Mouse (Mus musculus): Measurements from ENCODE around the gene Epn3. TPM values are rescaled to one million over a fixed set of nuclear protein-coding genes. Genes with fewer than 3 reads are reported as not detected.

The Epn3 gene
- polyA plus RNA-seq, 1 experiment from 2014 or later: 34.5 TPM

DNA sequence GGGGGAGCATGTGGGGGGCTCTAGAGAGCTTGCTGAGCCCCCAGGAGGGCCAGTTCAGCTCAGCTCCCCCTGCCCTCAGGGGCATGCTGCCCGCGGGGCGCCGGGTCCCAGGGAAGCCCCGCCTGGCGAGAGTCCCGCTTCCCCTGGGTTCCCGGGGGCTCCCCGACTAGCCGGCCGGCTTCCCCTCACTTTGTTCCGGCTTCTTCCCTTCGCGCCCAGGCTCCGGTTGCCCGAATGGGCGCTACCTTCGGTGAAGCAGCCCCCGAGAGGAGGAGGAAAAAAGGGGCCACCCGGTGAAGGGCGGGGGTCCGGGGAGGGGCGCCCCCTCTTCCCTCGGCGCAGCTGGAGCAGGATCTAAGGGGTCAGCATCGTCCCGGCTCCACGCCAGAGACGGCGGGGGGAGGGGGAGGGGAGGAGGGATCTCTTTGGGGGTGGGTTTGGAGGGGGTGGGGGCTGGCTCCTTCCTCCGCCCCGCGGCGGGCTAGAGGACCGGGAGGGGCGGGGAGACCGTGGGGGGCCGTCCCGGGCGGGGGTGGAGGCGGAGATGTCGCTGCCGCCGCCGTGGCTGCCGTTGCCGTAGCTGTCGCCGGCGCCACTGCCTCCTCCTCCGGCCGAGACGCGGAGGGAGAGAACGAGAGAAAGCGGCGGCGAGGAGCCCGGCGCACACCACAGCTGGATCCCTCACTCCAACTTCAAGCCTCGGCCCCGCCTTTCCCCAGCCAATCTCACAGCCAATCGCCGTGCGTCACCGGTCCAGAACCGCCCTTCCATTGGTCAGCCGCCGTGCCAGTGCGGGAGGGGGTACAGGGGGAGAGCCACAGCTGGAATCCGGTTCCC is 25.8 kb downstream of the Epn3 start, which contains the start of gene Cacna1g:
Gene Cacna1g (minus strand): TSS at position 492 of the 837 bp plus-strand sequence.
- Histone ChIP-seq H3K4me3 (ENCODE audit: low read depth, low read length) (peak within 1 kb of the TSS; percentile 53), H3K4me1 (ENCODE audit: insufficient read depth, low read depth, low read length) (peaks cover 18% of the 10 kb centered on the region), H3K4me2 (replicated peaks; ENCODE audit: low read depth, low read length) (peak within 1 kb of the TSS; percentile 85), H3K27ac (ENCODE audit: low read length) (no peak within 1 kb of the TSS), H3K36me3 (ENCODE audit: insufficient read depth, low read length) (no peaks in the 10 kb centered on the region), H3K9ac (replicated peaks; ENCODE audit: low read depth) (peak within 1 kb of the TSS; percentile 52), H3K9me3 (ENCODE audit: low read length) (no peaks in the 10 kb centered on the region), H3K27me3 (replicated peaks; ENCODE audit: insufficient read depth, low read length) (peaks cover 20% of the 10 kb centered on the region)
- TF ChIP-seq CTCF (IDR thresholded peaks at IDR 0.05): no peak
- no peak for TF ChIP-seq EP300 (IDR thresholded peaks at IDR 0.05)
- DNase-seq (ENCODE audit: low spot score): peak; percentile 93
- peak; percentile 94 for ATAC-seq
- WGBS: under 1% methylated on average over 33 of the region's 71 CpGs

DNA sequence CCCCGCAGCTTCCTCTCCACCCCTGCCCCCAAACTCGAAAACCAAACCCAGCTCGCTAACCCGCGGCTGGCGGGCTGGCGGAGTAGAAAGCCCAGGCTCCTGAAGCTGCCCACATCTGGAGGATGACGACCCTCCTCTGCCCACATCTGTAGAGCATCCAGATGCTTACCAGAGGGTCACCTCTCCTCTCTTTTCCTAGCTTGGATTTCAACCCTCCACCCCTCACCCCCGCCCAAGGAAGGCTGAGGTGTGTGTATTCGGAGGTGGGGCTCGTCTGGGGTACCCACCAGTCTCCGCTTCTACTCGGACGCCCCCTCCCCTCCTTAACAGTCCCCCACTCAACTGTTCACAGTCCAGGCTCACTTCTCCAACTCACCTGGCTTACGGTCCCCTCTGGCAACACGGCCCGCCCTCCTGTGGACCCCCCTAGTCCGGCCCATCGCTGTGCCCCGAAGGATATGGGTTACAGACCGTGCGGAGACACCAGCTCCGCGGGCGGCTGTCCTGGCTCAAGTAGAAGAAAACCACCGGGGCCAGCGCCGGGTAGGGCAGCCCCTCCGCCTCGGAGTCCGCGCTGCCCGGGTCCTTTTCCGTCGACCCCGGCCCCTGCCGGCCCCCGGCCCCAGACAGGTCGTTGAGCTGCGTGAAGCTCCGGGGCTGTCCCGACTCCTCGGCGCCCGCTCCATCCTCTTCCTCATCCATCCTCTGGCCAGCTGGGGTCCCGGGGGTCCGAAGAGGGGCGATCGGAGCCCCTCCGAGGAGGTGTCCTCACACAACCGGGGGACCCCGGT is 26.7 kb downstream of the Epn3 start:
- TF ChIP-seq CTCF (IDR thresholded peaks at IDR 0.05) (no peak), EP300 (IDR thresholded peaks at IDR 0.05) (no peak)
- no peak for DNase-seq (ENCODE audit: low spot score)
- Histone ChIP-seq H3K9ac (replicated peaks; ENCODE audit: low read depth) (peak overlapping the region; percentile 52), H3K9me3 (ENCODE audit: low read length) (no peaks in the 10 kb centered on the region), H3K36me3 (ENCODE audit: insufficient read depth, low read length) (no peaks in the 10 kb centered on the region), H3K4me1 (ENCODE audit: insufficient read depth, low read depth, low read length) (peaks cover 20% of the 10 kb centered on the region), H3K27ac (ENCODE audit: low read length) (no peak overlapping the region), H3K27me3 (replicated peaks; ENCODE audit: insufficient read depth, low read length) (peaks cover 20% of the 10 kb centered on the region), H3K4me3 (ENCODE audit: low read depth, low read length) (peak overlapping the region; percentile 53), H3K4me2 (replicated peaks; ENCODE audit: low read depth, low read length) (peak overlapping the region; percentile 85)
- WGBS: 2% methylated on average over 40 of the region's 52 CpGs
- ATAC-seq: no peak

DNA sequence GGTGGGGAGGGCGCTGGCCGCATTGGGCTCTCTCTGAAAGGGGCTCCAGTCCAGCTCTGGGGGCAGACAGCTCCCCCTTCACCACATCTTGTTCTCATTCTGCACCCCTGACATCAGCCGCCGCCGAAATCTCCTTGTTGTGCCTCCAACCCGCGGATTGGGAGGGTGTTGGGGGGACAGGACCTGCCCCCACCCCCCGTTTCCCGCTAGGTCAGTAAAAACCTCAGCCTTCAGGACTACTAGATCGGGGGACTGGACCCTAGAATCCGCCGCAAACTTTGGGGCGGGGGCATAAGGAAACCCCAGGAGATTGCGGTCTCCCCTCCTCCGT is 27.2 kb downstream of the Epn3 start:
- Histone ChIP-seq H3K9me3 (ENCODE audit: low read length) (no peaks in the 10 kb centered on the region), H3K9ac (replicated peaks; ENCODE audit: low read depth) (no peak overlapping the region), H3K4me3 (ENCODE audit: low read depth, low read length) (peak overlapping the region; percentile 53), H3K36me3 (ENCODE audit: insufficient read depth, low read length) (no peaks in the 10 kb centered on the region), H3K27ac (ENCODE audit: low read length) (no peak overlapping the region), H3K27me3 (replicated peaks; ENCODE audit: insufficient read depth, low read length) (peaks cover 20% of the 10 kb centered on the region), H3K4me2 (replicated peaks; ENCODE audit: low read depth, low read length) (peak overlapping the region; percentile 85), H3K4me1 (ENCODE audit: insufficient read depth, low read depth, low read length) (peaks cover 20% of the 10 kb centered on the region)
- TF ChIP-seq CTCF (IDR thresholded peaks at IDR 0.05) (no peak), EP300 (IDR thresholded peaks at IDR 0.05) (no peak)
- DNase-seq (ENCODE audit: low spot score) (no peak), ATAC-seq (no peak)
- WGBS: 2% methylated on average over 14 of the region's 15 CpGs

DNA sequence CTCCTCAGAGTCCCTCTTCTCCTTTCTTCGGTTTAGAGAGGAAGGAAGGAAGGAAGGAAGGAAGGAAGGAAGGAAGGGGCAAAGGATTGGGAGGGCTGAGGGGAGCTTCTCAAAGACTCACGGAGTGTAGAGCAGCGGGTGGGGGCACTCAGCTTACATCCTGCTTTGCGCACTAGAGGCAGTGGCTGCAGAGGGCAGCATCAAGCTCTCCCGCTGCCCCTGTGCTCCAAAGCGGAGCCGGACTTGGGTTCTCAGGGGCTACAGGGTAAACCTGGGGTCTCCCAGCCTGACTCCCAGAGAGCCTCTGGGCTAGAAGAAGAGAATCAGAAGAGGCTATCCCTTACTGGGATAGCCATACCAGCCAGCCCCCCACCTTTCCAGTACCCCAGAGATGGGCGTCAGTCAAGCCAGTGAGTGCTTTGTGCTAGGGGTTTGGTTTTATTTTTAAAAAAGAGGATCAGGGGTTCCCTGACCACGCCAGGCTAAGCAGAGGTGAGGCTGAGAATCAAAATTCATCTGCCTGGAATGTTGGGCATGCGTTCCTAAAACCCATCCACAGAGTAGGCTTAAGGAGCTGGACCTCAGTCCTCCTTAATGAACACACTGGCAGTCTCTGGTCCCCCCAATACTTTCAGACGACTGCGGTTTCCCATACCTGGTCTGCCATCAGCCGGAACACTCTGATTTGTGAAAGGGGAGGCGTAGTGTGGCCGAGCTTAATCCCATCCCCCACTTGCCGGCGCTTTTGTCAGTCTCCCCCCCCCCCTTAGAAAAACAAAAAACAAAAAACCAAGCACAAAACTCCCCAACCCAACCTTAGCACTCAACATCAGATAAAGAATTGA is 27.8 kb downstream of the Epn3 start:
- Histone ChIP-seq H3K4me2 (replicated peaks; ENCODE audit: low read depth, low read length) (peak overlapping the region; percentile 85), H3K9ac (replicated peaks; ENCODE audit: low read depth) (no peak overlapping the region), H3K27ac (ENCODE audit: low read length) (no peak overlapping the region), H3K4me3 (ENCODE audit: low read depth, low read length) (peak overlapping the region; percentile 53), H3K9me3 (ENCODE audit: low read length) (no peaks in the 10 kb centered on the region), H3K36me3 (ENCODE audit: insufficient read depth, low read length) (no peaks in the 10 kb centered on the region), H3K27me3 (replicated peaks; ENCODE audit: insufficient read depth, low read length) (peaks cover 20% of the 10 kb centered on the region), H3K4me1 (ENCODE audit: insufficient read depth, low read depth, low read length) (peaks cover 20% of the 10 kb centered on the region)
- WGBS: 10% methylated on average over 17 of the region's 17 CpGs
- DNase-seq (ENCODE audit: low spot score) (no peak), ATAC-seq (no peak)
- TF ChIP-seq CTCF (IDR thresholded peaks at IDR 0.05): 0 out of 2 replicates have a peak, but pooled peaks have one; percentile 22
- TF ChIP-seq EP300 (IDR thresholded peaks at IDR 0.05): no peak

DNA sequence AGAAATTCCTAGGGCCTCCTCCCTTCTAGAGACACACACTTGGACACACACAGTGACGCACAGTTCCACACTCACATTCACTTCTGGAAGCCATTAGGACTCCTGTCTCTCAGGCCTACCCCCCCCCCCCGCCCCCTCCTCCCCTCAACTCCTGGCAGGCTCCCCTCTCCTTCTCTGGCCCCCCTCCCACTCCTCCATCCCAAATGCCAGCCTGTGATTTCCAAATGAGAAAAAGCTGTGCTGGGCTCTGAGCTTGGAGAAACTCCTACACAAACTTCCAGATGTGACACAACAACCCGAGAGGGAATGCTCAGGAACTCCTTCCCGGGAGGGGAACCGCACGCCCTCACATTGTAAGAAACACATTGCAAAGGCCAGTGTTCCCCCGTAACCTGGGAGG is 29.4 kb downstream of the Epn3 start:
- H3K4me3 ChIP-seq (ENCODE audit: low read depth, low read length): no peak overlapping the region
- peaks cover 16% of the 10 kb centered on the region for H3K27me3 ChIP-seq (replicated peaks; ENCODE audit: insufficient read depth, low read length)
- no peak overlapping the region for H3K4me2 ChIP-seq (replicated peaks; ENCODE audit: low read depth, low read length)
- no peak overlapping the region for H3K9ac ChIP-seq (replicated peaks; ENCODE audit: low read depth)
- no peaks in the 10 kb centered on the region for H3K36me3 ChIP-seq (ENCODE audit: insufficient read depth, low read length)
- no peak overlapping the region for H3K27ac ChIP-seq (ENCODE audit: low read length)
- no peaks in the 10 kb centered on the region for H3K9me3 ChIP-seq (ENCODE audit: low read length)
- H3K4me1 ChIP-seq (ENCODE audit: insufficient read depth, low read depth, low read length): peaks cover 20% of the 10 kb centered on the region
- TF ChIP-seq CTCF (IDR thresholded peaks at IDR 0.05) (no peak), EP300 (IDR thresholded peaks at IDR 0.05) (no peak)
- WGBS: 47% methylated on average over 7 of the region's 7 CpGs
- DNase-seq (ENCODE audit: low spot score) (peak; percentile 39), ATAC-seq (no peak)

All from lung, postnatal 0 days (tissue).